Mouse (Mus musculus) cerebellum, adult 2 months (tissue): ENCODE measurements around the gene Rab14. TPM values are rescaled to one million over a fixed set of nuclear protein-coding genes. Genes with fewer than 3 reads are reported as not detected.

Source experiments
- DNase-seq, 2 experiments: peaks; one replicate each; pipeline ENCODE4 v3.0.0; 2021
- H3K27ac ChIP-seq: fragments of 200-500 bp; 2 replicates; pipeline ENCODE4 v1.5.1; 2012; ENCODE audit warnings: low read length, control low read depth, inconsistent platforms; ENCODE audit not compliant: insufficient read depth
- H3K27me3 ChIP-seq: fragments of 200-500 bp; 2 replicates; pipeline ENCODE4 v1.6.1; 2012; ENCODE audit warnings: inconsistent platforms, mild to moderate bottlenecking, low read length, moderate library complexity; ENCODE audit not compliant: control insufficient read depth, insufficient read depth
- H3K4me1 ChIP-seq: fragments of 200-500 bp; 2 replicates; pipeline ENCODE4 v1.6.1; 2011; ENCODE audit warnings: low read length; ENCODE audit not compliant: control insufficient read depth, insufficient read depth
- H3K4me3 ChIP-seq: fragments of 200-500 bp; replicated peaks from 2 replicates; pipeline ENCODE3; 2011; ENCODE audit warnings: mild to moderate bottlenecking, low read depth, low read length, control low read depth; ENCODE audit not compliant: insufficient read depth
- CTCF ChIP-seq: fragments of 200-500 bp; IDR thresholded peaks from 2 replicates; pipeline ENCODE4 v1.5.1; 2011; ENCODE audit warnings: low read depth, mild to moderate bottlenecking, control low read depth, low read length, moderate library complexity, borderline replicate concordance; ENCODE audit not compliant: insufficient read depth
- POLR2A ChIP-seq: fragments of 200-500 bp; IDR thresholded peaks from 2 replicates; pipeline ENCODE4 v1.6.1; 2011; ENCODE audit warnings: low read length, control low read depth, borderline replicate concordance; ENCODE audit not compliant: insufficient read depth
- WGBS: fragments of 180-500 bp; shearing (Covaris S2); methylation state at CpG from one replicate; pipeline ENCODE4 v1.1.7; 2018; 5-methylcytosine and 5-hydroxymethylcytosine counted together
- polyA plus RNA-seq: library from polyadenylated mRNA; depleted of rRNA; stranded (reverse); fragments of >200 nt; gene quantifications from 2 replicates; pipeline ENCODE4 v1.2.3, GENCODE M21; 2012; rRNA removed

Rab14 gene
- polyA plus RNA-seq = 165 and 168 TPM in 2 replicates

DNA sequence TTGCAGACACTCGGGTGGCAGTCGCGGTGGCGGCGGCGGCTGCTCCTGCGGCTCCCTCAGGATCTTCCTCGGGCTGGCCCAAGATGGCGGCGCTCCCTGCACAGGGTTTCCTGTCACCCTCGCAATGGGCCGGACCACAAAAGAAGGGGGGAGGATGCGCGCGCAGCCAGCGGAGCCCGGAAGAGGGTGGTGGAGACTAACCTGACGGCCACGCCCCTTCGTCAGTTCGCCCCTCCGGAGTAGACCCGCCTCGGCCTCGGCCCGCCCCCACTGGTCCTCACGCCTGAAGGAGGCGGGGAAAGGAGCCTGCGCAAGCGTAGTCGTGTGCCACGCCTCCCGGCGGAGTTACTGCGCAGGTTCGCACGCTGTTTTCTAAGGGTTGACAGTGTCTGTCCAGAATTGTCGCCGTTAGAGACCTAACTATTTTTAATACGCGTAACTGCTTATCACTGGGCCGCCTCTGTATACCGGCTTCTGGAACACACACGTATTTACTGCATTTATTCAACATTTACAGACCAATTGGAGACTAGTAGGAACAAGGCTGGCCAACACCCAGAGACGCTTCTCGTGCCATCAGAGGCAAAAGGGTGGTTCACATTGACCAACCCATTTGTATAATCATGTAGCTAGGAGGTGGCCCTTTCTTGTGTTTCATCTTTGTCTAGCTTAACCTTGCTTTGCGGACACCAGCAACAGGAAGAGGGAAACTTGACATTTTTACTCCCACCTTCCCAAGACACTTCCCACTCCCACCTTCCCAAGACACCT, at the start of gene Rab14:
TSS of gene Rab14 (minus strand) at position 223 of the 771 bp plus-strand sequence.
- peak within 1 kb of the TSS; percentile 71 for H3K4me3 ChIP-seq
- peak; percentile 100 for DNase-seq

GRCm38 (mm10) chr2:35247763-35248162, 46.8 kb upstream of the Rab14 start:
- H3K4me1 ChIP-seq = no peaks in the 10 kb centered on the region; the same call in 1 of the 2 replicates
- TF ChIP-seq POLR2A (no peak), CTCF (no peak)
- no peak for DNase-seq
- 69% methylated on average over 5 of the region's 5 CpGs for WGBS
- no peak overlapping the region for H3K4me3 ChIP-seq
- H3K27ac ChIP-seq = no peak overlapping the region
- H3K27me3 ChIP-seq = no peaks in the 10 kb centered on the region

More for the DNA sequence above, at the start of gene Rab14:
- TF ChIP-seq CTCF = no peak
- peak; percentile 98 for TF ChIP-seq POLR2A
- Histone ChIP-seq H3K4me1 (no peaks in the 10 kb centered on the region), H3K27me3 (no peaks in the 10 kb centered on the region), H3K27ac (peak within 1 kb of the TSS; percentile 88)
- under 1% methylated on average over 47 of the region's 47 CpGs for WGBS

GRCm38 (mm10) chr2:35244241-35244640, 43.3 kb upstream of the Rab14 start:
- WGBS = 65% methylated on average over 3 of the region's 3 CpGs
- TF ChIP-seq CTCF (no peak), POLR2A (no peak)
- no peak overlapping the region for H3K27ac ChIP-seq
- no peak overlapping the region for H3K4me3 ChIP-seq
- no peaks in the 10 kb centered on the region; the same call in 1 of the 2 replicates for H3K4me1 ChIP-seq
- no peak for DNase-seq
- H3K27me3 ChIP-seq = no peaks in the 10 kb centered on the region

DNA sequence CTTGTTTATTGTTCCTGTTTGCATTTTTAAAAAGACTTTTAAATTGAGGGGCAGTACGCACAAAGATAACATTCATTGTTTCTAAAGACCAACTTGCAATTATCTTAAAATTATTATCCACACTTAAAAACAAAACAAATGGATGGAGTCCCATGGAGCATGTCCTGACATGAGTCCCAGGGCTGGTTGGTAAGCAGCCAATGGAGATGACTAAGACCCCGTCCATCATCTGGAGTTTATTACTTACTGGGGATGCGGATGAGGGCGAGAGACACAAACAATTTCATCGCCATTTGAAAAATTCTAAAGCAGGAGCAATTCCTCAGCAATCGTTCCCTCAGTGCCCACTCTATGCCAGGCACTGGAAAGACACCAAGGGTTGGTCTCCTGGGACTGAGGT, 34.1 kb upstream of the Rab14 start:
- TF ChIP-seq CTCF (no peak), POLR2A (no peak)
- H3K27ac ChIP-seq = no peak overlapping the region
- H3K4me3 ChIP-seq = no peak overlapping the region
- H3K4me1 ChIP-seq = no peaks in the 10 kb centered on the region
- 59% methylated on average over 6 of the region's 6 CpGs for WGBS
- H3K27me3 ChIP-seq = no peaks in the 10 kb centered on the region
- no peak for DNase-seq

DNA sequence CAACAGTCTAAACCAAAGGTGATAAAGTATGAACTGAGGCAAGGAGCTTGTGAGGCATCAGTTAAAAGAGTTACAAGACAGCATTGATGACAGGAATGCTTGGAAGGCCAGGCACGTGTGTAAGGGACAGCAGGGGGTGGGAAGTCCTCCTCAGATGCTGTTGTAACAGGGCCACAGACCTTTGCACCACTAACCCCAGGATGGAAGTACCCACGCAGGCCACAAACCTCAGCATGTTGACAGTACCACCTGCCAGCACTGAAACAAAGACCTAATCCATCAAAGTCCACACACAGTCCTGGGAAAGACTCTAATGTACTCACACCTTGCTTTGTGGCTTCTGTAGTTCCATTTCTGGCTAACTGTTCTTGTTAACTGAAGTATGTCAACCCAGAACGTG, 33.0 kb upstream of the Rab14 start:
- TF ChIP-seq CTCF = no peak
- TF ChIP-seq POLR2A = no peak
- 52% methylated on average over 3 of the region's 3 CpGs for WGBS
- H3K27ac ChIP-seq = no peak overlapping the region
- no peaks in the 10 kb centered on the region for H3K4me1 ChIP-seq
- no peak for DNase-seq
- H3K4me3 ChIP-seq = no peak overlapping the region
- no peaks in the 10 kb centered on the region; the same call in 1 of the 2 replicates for H3K27me3 ChIP-seq

GRCm38 (mm10) chr2:35232595-35233445, 31.9 kb upstream of the Rab14 start:
- Histone ChIP-seq H3K4me3 (no peak overlapping the region), H3K27ac (no peak overlapping the region), H3K27me3 (no peaks in the 10 kb centered on the region; the same call in 1 of the 2 replicates), H3K4me1 (no peaks in the 10 kb centered on the region)
- TF ChIP-seq POLR2A = no peak
- TF ChIP-seq CTCF = no peak
- DNase-seq = no peak
- 71% methylated on average over 17 of the region's 17 CpGs for WGBS

DNA sequence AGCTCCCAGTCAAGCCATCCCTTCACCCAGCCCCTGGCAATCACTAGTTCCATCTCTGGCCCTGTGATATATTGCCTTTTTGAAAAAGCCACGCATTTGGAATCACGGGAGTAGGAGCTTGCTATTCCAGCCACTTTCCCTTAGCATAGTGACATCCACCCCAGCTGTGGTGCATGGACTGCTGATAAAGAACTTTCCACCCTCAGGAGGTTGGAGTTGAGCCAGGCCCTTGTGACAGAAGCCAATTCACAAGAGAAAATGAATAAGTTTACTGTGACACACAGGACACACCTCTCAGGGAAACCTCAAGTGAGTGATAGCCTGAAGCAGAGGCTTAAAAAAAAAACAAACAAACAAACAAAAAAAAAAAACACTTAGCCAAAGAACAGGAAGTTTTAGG, 31.0 kb upstream of the Rab14 start:
- Histone ChIP-seq H3K4me3 (no peak overlapping the region), H3K27ac (no peak overlapping the region), H3K27me3 (no peaks in the 10 kb centered on the region; the same call in 1 of the 2 replicates), H3K4me1 (no peaks in the 10 kb centered on the region)
- 46% methylated on average over 2 of the region's 2 CpGs for WGBS
- no peak for TF ChIP-seq CTCF
- no peak for TF ChIP-seq POLR2A
- no peak for DNase-seq
